Mouse (Mus musculus): Measurements from ENCODE around the gene Crcp.
"Not testable (repeated sequence)": the region's sequence is repeated elsewhere in the genome, so short reads cannot be mapped to it uniquely, and the experiment has no call there.

The Crcp gene

DNA sequence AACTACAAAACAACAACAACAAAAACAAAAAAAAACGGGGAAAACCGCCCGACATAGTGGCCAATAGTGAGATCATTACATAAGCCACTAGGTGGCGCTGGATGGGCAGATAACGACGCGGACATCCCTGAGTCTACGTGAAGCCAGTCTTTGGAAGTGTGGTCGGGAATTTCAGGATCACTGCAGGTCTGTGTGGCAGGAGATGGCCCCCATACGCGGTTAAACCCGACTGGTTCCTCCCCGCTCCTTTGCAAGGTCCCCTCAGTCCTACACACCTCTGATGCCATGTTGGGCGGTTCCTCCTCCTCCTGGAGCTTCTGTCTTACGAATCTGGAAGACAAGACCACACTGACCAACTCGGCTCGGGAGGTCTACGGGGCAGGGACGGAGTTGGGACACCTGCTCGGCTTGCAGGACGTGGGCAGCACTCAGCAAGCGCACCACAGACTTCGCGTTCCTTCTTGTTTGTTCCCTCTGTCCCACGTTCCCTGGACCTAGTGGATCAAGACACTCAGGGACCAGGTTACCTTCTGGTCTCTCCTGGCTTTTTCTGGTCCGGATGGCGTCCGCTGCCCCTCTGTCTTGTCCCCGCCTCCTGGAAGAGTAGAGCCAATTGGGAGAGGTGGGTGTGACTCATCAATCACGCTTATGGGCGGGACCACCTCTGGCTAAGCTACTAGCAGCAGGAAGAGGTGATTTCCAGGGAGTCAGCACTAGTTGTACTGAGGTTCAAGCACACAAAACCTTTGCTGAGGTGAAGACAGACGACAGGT lies 5.1 kb upstream of the Crcp start:
- peak; percentile 84 for DNase-seq

DNA sequence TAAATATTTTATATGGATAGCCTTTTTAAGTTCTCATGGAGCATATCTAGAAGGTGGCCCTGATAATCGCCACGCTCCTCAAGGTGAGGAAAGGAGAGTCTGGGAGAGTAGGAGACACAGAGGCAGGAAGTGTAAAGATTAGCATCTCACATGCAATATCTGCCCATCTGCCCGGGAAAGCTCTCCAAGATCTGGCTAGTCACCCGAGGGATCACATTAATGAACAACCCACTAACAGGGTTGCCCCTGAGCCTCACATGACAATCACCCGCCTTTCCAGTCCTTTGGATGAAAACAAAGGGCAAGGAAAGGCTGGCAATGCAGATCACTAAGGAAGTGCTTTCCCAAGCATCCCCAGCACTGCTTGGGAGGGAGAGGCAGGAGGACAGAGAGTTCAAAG lies 2.0 kb upstream of the Crcp start:
- no peak for DNase-seq

DNA sequence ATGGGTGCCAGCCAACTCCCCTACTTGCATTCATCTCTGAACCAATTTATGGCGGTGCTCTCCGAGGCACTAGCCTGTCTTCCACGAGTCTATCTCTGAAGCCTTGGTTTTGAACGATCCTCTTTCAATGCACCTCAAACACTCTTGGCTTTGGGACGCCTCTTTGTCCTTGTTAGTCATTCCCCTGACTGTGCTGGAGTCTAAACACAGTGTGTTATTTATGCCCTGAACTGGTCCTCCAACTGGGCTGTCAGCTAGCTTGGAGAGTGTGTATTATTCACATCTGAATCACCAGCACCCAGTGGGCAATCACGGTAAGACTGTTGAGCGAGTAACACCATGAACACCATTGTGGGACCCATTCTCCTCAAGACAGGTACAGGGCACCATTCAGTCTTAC lies 1.4 kb upstream of the Crcp start:
- no peak for DNase-seq

DNA sequence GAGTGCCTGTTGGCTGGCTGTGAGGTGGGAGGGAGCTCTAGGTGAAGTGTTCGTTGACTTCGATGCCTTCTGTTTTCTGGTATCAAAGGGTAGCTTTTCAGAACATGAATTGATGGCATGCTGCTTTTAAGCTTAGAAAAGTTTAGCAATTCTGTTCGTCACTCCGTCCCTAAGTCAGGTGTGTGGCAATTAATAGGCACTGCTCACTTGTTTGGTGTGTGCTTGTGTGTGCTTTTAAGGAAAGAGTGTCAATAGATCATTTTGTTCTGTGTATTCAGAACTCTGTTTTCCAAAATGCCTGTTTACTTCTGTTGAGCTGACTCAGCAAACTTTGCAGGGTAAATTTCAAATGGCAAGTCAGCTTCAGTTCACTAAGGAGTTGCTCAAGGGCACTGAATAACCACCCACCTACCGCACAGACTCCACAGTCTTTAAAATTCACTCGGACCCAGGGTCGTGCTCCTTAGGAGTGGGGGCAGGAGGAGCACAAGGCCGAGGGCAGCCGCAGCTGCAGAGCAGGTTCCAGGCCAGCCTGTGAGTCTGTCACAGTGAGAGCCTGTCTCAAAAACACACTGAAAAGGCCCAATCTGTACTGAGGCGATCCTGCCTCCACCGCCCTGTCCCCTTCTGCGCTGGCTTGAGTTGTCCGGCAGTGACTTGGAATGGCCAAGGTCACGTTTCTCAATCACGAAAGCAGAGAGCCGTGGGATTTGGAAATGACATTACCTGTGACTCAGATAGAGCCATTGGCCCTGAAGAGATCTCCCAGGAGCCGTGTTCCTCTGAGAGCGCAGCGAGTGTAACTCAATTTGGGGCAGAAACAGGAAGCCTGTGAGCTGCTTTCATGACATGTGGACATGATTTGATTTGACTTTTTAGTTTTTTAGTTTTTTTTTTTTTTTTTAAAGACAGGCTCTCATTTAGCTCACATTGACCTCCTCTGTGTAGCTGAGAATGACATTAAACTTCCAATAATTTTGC lies 2.6 kb downstream of the Crcp start:
- DNase-seq: no peak

DNA sequence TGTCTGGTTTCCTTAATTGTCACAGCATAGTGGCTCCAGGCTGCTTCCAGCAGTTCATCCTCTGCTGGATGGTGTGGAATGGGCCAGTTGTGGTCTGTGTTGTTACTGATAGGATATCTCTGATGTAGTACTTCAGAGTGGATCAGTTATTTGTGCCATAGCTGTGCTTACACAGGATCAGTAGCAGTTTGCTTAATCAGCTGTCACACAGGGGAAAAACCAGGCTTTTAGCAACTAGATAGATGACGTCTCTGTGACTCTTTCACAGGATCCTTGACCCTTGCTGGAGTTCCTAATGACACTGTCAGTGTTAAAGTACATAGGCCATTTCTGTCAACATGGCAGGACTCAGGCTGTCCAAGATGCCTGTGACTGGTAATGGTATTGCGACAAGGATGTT lies 4.8 kb downstream of the Crcp start:
- no peak for DNase-seq

DNA sequence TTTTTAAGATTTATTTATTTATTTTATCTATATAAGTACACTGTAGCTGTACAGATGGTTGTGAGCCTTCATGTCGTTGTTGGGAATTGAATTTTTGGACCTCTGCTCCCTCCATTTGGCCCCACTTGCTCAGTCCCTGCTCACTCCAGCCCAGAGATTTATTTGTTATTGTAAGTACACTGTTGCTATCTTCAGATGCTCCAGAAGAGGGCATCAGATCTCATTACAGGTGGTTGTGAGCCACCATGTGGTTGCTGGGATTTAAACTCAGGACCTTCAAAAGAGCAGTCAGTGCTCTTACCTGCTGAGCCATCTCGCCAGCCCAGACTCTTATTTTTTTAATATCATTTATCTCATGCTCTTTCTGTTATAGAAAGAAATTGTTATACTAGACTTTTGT lies 7.2 kb downstream of the Crcp start:
- DNase-seq: not testable (repeated sequence)

DNA sequence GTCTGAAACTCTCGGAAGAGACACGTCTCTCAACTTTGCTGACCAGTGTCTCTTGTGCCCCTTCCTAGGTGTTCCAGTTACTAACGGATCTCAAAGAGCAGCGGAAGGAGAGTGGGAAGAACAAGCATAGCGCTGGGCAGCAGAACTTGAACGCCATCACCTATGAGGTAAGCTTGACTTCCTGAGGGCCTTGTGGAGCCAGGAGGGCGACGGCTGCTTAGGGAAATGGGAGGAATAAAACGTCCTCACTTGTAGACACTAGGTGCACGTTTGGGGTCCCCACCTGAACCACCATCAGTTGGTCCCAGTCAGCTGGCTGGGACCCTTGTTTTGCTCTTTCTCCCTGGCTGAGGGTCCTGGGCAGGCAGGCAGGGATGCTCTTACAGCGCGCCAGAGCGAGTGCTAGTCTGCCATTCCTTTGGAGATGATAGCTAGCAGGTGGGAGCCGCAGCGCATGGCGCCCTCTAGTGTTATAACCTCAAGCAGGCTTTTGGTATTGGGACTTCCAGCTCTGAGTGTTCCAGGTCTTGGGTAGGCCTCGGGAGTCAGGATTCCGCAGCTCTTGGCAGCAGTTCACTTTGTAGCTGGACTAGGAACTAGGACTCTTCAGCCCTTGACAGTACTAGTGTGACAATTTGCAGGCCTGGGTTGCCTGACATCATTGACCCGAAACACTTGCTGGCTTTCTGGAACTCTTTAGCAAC lies 8.8 kb downstream of the Crcp start:
- peak; percentile 47 for DNase-seq

DNA sequence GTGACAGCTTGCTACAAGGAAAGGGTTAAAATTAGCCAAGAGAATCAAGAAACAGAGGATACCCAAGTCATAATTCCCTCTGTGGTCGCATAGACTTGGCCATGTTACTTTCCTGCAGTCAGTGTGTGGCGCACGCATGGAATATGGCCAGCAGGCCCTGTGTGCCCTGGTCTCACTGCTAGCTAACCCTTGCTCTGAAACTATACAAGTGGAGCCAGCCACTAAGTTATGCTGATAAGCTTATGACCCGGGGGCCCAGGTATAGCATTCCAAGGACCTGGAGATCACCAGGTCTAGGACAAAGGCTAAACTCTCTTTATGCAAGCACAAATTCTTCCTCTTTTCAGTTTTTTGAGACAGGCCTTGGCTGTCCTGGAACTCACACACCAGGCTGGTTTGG lies 11.7 kb downstream of the Crcp start:
- no peak for DNase-seq

DNA sequence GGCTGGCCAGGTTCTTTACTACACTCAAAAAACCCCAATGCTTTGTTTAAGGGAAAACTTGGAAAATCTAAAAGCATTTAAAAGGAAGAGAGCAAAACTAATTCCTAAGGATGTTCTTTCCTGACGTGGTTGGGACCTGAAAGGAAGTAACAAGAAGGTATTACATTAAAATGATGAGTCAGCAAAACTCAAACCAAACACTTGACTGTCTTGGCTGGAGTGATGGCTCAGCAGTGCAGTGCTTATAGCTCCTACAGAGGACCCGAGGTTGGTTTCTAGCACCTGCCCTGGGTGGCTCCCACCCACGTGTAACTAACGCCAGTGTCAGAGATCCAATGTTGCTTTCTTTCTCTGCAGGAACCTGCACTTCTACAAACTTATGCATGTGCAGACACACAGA lies 12.2 kb downstream of the Crcp start:
- DNase-seq: no peak

DNA sequence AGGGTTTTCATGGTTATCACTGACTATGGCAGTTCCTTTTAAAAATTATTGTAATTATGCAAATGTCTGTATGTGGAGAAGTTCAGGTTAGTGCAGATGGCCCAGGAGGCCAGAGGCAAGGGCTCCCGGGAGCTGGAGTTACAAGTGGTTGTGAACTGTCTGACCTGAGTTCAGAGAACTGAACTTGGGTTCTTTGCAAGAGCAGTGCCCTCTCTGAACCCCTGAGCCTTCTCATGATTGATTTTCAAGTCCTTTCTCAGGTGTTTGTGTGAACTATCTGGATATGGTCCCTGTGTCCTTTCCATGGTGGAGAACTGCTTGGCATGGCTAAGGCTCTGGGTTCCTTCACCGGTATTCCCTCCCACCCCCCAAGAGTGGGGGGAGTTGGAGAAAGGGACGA lies 14.7 kb downstream of the Crcp start:
- DNase-seq: no peak

DNA sequence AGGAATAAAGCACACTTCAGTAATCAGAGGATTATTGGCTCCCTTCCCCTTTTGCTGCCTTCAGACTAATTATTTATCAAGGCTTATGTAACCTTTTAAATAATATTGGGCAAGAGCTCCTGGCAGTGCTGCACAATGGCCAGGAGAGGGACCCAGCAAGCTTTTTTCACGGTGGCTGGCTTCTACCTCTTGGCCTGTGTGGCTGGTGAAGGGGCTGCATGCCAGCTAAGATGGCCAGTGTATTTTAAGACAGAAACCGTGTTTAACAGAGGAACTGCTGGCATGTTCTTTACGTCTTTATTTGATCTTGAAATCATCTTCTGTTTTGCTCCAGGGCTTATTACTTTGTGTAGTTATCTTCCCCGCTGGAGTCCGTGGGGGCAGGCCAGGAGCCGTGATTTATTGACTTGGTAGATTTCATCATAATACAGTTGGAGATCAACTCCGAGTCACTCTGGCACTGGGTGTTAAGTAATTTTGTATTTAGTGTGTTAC lies 15.2 kb downstream of the Crcp start:
- peak; percentile 72 for DNase-seq

DNA sequence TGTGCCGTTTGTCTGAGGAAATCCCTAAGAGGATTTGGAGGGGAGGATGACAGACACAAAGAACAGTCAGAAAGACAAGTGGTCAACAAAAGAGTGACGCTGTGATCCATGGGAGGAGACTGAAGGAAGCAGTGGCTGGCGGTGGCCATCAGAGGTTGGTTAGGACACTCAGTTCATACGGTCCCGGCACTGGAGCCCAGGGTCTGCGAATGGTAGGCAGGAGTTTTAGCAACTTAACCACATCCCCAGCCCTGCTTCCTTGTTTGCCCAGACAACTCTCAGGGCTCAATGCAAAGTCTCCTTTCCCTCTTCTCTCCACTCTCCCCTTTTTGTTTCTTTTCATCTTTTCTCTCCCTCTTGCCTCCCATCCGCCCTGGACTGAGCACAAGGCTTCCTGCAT lies 17.0 kb downstream of the Crcp start:
- DNase-seq: no peak

DNA sequence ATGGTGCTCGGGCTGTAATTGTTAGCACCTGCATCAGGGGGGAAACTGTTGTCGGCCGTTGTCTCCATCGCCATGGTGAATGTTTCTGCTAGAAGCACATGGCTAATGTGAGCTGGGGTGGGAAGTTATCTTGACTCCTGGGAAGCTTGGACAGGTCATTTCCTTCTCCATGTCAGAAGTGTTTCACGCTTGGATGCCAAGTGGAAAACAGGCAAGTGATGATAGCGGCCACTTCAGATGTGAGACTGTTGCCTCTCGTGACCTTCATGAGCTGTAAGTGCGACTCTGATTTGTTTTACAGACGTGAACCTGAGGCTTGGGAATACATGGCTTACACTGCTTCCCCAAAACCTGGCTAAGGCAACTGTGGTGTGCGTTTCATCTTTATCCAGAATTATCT lies 17.5 kb downstream of the Crcp start:
- no peak for DNase-seq

DNA sequence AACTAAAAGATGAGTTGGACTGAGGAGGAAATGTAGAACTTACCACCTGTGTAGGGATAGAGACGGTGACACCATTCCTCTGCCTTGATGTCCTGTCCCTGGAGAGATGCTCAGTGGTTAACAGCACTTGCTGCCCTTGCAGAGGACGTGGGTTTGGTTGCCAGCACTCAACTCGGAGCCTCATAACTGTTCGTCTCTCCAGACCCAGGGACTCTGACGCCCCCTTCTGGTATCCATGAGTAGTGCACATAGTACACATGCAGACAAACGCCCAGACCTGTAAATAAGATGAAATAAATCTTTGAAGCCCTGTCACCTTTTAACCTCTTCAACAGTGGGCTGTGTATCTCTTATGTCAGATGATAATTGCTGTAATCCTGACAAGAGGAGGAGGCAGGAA lies 17.9 kb downstream of the Crcp start:
- no peak for DNase-seq

DNA sequence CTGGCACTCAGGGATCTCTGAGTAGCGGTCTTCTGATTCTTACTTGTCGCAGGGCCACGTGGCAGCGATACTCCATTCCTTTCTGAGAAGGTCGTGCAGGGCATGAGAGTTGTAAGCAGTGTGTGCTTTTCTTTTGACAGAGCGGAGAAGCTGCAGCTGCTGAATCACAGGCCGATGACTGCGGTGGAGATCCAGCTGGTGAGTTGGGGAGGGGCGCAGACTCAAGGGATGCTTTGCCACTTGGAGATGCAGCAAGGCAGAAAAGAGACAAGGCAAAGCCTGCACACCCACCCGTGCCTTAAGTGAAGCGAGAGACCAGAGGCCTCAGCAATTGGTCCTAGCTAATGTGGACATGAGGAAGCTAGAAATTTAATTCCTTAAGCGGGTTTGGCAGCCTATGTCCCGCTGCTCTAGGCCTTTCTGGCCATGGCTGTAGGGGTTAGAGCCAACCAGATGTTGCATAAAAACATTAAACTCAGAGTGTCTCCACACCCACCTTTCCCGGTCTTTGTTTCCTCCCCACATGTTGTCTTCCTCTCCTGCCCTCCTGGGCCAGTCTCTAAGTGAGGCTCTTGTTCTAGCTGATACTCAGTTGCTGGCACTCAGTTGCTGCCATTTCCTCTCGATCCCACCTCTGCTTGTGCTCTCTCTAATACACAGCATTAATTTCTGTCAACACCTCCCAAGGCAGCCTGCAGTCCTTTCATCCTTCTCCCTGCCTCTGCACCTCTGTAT lies 19.9 kb downstream of the Crcp start:
- DNase-seq: no peak

DNA sequence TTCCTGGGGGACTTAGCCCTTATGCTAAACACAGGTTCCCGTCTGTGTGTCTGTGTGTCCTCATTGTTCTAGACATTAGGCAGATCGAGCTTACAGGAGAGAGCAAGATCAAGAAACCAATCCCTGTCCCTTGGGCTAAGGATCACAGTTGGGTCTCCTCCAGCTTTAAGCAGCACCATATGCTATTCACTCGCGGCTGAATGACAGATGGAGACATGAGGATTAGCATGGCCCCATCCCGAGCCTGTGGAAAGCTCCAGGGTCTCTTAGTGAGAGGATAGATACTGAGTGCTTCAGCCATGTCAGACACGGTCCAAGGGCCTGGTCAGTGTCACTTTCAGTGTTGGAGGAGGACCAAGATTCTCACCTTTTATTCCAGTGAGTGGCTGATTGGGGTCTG lies 21.3 kb downstream of the Crcp start:
- no peak for DNase-seq

DNA sequence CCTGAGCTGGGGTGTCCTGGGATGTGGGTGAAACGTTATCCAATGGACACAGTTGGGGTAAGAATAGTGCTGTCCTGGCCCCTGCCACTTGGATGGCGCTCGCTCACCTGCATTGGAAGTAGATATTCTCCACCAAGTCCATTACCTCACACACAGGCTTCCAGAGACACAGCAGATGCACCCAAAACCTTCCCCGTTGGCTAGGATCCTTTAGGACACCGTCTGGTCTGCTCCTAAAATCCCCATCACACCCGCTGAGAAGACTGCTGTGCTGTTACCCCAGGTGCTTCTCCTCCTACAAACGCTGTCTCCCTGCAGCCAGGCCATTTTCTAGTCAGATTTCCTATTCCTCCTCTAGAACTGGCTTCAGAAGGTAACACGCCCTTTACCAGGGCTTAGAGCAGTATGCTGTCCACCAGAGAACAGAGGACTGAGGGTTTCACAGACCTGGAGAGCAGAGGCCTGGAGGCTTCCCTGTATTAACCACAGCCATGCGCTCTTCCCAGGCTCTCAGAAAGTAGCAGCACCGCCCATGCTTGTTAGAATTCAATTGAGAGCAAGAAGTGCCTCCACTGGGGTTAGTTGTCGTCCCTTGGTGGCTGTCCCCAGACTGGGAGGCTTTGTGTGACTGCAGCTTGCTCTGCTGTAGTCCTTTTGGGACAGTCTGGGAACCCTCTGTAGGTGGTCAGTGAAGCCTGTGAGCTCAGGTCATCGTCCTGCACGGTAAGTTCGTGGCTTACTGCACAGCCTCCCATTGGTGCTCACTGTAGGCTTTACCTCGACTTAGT lies 22.2 kb downstream of the Crcp start:
- no peak for DNase-seq

DNA sequence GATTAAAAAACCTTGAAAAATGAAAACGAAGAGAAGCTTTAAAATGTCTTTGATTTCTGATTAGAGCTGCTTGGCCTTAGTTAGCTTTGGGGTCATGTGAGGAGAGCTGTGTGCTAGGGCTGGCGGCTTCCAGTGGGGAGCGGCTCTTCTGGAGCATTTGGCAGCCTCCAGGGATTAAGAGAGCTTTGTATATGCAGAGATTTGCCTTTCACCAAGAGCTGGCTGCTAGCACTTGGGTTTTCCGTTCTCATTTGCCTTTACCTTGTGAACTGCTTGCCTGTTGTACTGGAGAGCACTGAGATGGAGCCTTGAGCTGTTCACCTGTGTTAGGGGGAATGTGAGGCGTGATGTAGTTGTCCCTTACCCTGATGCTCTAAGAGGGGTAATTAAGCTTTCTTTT lies 23.4 kb downstream of the Crcp start:
- no peak for DNase-seq

DNA sequence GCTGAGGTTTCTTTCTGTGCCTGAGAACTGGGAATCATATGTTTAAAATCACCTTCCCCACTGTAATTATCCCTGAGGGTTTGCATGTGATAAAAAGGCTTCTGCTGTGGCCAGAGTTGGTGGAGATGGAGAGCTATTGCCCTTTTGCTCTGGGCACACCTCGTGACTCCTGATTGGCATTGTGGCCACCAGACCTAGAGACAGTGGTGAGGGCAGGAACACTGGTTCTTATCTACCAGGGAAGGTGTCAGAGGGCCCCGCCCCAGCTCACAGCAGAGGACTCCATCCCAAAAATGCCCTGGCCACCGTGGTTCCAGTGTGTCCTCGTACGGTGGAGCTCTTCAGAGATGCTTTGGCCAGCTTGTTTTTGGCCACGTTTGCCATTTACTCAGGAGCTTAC lies 23.9 kb downstream of the Crcp start:
- DNase-seq: no peak

DNA sequence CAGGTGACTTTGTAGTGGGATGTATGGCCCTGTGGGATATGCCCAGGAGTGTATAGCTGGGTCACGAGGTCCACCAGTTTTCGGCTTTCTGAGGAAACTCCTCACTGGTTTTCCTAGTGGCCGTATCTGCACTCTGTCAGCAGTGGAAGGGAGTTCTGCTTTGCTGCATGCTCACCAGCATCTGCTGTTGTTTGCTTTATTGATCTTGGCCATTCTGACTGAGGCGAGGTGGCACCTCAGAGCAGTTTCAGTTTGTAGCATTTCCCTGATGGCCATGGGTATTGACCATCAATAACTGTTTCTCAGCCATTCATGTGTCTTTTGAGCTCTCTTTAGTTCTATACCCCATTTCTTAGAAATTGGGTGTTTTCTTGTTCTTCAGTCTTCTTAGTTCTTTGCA lies 26.6 kb downstream of the Crcp start:
- no peak for DNase-seq

DNA sequence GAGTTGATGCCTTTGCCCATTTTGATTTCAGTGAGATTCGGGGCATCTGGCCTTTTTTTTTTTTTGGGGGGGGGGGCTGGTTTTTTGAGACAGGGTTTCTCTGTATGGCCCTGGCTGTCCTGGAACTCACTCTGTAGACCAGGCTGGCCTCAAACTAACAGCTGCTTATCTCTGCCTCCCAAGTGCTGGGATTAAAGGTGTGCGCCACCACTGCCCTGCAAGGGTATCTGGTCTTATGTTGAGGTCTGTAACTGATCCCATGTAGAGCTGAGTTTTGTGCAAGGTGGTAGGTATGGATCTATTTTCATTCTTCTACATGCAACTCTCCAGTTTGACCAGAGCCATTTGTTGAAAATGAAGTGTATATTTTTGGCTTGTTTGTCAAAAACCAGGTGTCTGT lies 27.2 kb downstream of the Crcp start:
- DNase-seq: no peak
